Mouse (Mus musculus): Measurements from ENCODE around the gene Olfr789. TPM values are rescaled to one million over a fixed set of nuclear protein-coding genes. Genes with fewer than 3 reads are reported as not detected.

The Olfr789 gene
- total and polyA plus RNA-seq, 3 experiments, result not detected

DNA sequence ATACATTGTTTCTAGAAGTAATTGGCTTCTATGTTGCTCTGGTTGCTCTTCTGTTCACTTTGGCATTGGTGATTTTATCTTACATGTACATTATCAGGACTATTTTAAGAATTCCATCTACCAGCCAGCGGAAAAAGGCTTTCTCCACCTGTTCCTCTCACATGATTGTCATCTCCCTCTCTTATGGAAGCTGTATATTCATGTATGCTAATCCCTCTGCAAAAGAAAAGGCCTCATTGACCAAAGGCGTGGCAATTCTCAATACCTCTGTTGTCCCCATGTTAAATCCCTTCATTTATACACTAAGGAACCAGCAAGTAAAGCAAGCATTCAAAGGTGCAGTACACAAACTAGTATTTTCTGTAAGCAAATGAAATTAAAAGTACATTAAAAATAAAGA, 11.3 kb upstream of the Olfr789 start:
- TF ChIP-seq SIN3A (IDR thresholded peaks at IDR 0.05; ENCODE audit: low read length), result no peak
- TF ChIP-seq TBP (IDR thresholded peaks at IDR 0.05; ENCODE audit: low read depth, low read length), result no peak
- no peak for TF ChIP-seq POLR2AphosphoS2 (IDR thresholded peaks at IDR 0.05; ENCODE audit: low read length)
- TF ChIP-seq MEF2A (IDR thresholded peaks at IDR 0.05; ENCODE audit: extremely low read depth, insufficient replicate concordance, low read depth, low read length, poor library complexity, severe bottlenecking), result no peak
- TF ChIP-seq RAD21 (IDR thresholded peaks at IDR 0.05; ENCODE audit: low read depth, low read length), result no peak
- TF ChIP-seq ELF1 (IDR thresholded peaks at IDR 0.05; ENCODE audit: low read depth, low read length), result no peak
- no peak for TF ChIP-seq POLR2A (IDR thresholded peaks at IDR 0.05; ENCODE audit: control insufficient read depth in 1 of 2, insufficient read depth in 1 of 2, low read depth in 1 of 2, low read length in 2 of 2, poor library complexity in 1 of 2)
- TF ChIP-seq RCOR1 (IDR thresholded peaks at IDR 0.05; ENCODE audit: low read depth, low read length), result no peak
- TF ChIP-seq CHD2 (IDR thresholded peaks at IDR 0.05; ENCODE audit: low read length), result no peak
- no peak for TF ChIP-seq USF1 (IDR thresholded peaks at IDR 0.05; ENCODE audit: low read depth, low read length)
- TF ChIP-seq KAT2A (conservative IDR thresholded peaks at IDR 0.05; ENCODE audit: low read depth, low read length), result no peak
- TF ChIP-seq MAZ (IDR thresholded peaks at IDR 0.05; ENCODE audit: low read depth, low read length), result no peak
- no peak for TF ChIP-seq EP300 (IDR thresholded peaks at IDR 0.05; ENCODE audit: low read depth in 1 of 2, low read length in 2 of 2)
- H3K27ac ChIP-seq (ENCODE audit: control insufficient read depth, low read depth, low read length), result no peak overlapping the region
- no peak for DNase-seq (ENCODE audit: low read depth, low spot score)
- no peaks in the 10 kb centered on the region for H3K27me3 ChIP-seq (ENCODE audit: control insufficient read depth in 1 of 2, insufficient read depth in 2 of 2, low read length in 2 of 2)
- H3K79me2 ChIP-seq (ENCODE audit: control insufficient read depth, insufficient read depth, low read length, poor library complexity), result no peaks in the 10 kb centered on the region
- H3K4me3 ChIP-seq (ENCODE audit: control insufficient read depth in 1 of 2, insufficient read depth in 1 of 2, low read depth in 2 of 2, low read length in 2 of 2), result no peak overlapping the region
- H3K9me3 ChIP-seq (replicated peaks; ENCODE audit: insufficient read depth, low read length), result no peaks in the 10 kb centered on the region
- no peak overlapping the region for H3K9ac ChIP-seq (ENCODE audit: control insufficient read depth, low read depth, low read length, poor library complexity, severe bottlenecking)
- no peaks in the 10 kb centered on the region for H3K36me3 ChIP-seq (ENCODE audit: control insufficient read depth in 1 of 2, insufficient read depth in 2 of 2, low read length in 2 of 2)
- H3K4me1 ChIP-seq (ENCODE audit: control insufficient read depth in 1 of 2, insufficient read depth in 2 of 2, low read length in 2 of 2), result no peaks in the 10 kb centered on the region

DNA sequence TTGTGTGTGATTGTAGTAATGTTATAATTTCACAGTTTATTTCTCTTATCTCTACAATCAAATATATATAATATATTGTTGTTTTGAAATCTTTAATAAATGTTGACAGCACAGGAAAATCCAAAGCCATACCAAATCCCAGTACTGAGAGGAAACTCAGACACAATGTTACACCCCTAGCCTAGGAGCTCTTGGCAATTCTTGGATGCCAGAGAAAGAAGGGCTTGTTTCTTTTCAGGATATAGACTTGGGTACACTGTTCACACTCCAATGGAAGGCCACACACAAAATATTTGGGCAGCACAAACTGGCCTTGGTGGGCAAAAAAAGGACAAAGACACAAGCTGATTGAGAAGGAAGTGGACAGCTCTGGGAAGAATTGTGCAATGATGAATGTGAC, 10.8 kb upstream of the Olfr789 start:
- no peak for TF ChIP-seq NRF1 (IDR thresholded peaks at IDR 0.05; ENCODE audit: insufficient read depth, low read depth, low read length, poor library complexity, severe bottlenecking)
- no peak for TF ChIP-seq MYB (IDR thresholded peaks at IDR 0.05; ENCODE audit: low read depth, low read length)
- no peak for TF ChIP-seq JUND (IDR thresholded peaks at IDR 0.05; ENCODE audit: low read depth, low read length)
- no peak for TF ChIP-seq E2F4 (IDR thresholded peaks at IDR 0.05; ENCODE audit: borderline replicate concordance, low read depth, low read length)
- no peak for TF ChIP-seq GATA1 (IDR thresholded peaks at IDR 0.05; ENCODE audit: low read depth, low read length)
- TF ChIP-seq UBTF (IDR thresholded peaks at IDR 0.05; ENCODE audit: borderline replicate concordance, insufficient read depth, low read depth, low read length), result no peak
- no peak for TF ChIP-seq HCFC1 (IDR thresholded peaks at IDR 0.05; ENCODE audit: low read depth, low read length)
- no peak for TF ChIP-seq EP300 (IDR thresholded peaks at IDR 0.05; ENCODE audit: low read depth in 1 of 2, low read length in 2 of 2)
- H3K27me3 ChIP-seq (ENCODE audit: control insufficient read depth in 1 of 2, insufficient read depth in 2 of 2, low read length in 2 of 2), result no peaks in the 10 kb centered on the region
- no peak overlapping the region for H3K27ac ChIP-seq (ENCODE audit: control insufficient read depth, low read depth, low read length)
- DNase-seq (ENCODE audit: low read depth, low spot score), result no peak
- no peak overlapping the region for H3K4me3 ChIP-seq (ENCODE audit: control insufficient read depth in 1 of 2, insufficient read depth in 1 of 2, low read depth in 2 of 2, low read length in 2 of 2)
- H3K9me3 ChIP-seq (replicated peaks; ENCODE audit: insufficient read depth, low read length), result no peaks in the 10 kb centered on the region
- no peaks in the 10 kb centered on the region for H3K79me2 ChIP-seq (ENCODE audit: control insufficient read depth, insufficient read depth, low read length, poor library complexity)
- no peak overlapping the region for H3K9ac ChIP-seq (ENCODE audit: control insufficient read depth, low read depth, low read length, poor library complexity, severe bottlenecking)
- H3K36me3 ChIP-seq (ENCODE audit: control insufficient read depth in 1 of 2, insufficient read depth in 2 of 2, low read length in 2 of 2), result no peaks in the 10 kb centered on the region
- H3K4me1 ChIP-seq (ENCODE audit: control insufficient read depth in 1 of 2, insufficient read depth in 2 of 2, low read length in 2 of 2), result no peaks in the 10 kb centered on the region

Data from MEL (cell line).